Mouse (Mus musculus): ENCODE measurements around the gene Atp2c2. TPM values are rescaled to one million over a fixed set of nuclear protein-coding genes. Genes with fewer than 3 reads are reported as not detected.
A peak's percentile ranks its signal among the peaks of the same experiment; 100 is the strongest.

The Atp2c2 gene
- polyA plus RNA-seq, 1 experiment from 2014 or later, result 1.5 TPM

- no peak for DNase-seq (ENCODE audit: low spot score)
- 32% methylated on average over 9 of the region's 9 CpGs for WGBS
- Histone ChIP-seq H3K4me1 (peaks cover 39% of the 10 kb centered on the region), H3K4me3 (no peak overlapping the region), H3K9me3 (no peaks in the 10 kb centered on the region), H3K27ac (peak overlapping the region; percentile 75), H3K36me3 (no peaks in the 10 kb centered on the region), H3K27me3 (ENCODE audit: insufficient read depth, poor library complexity, severe bottlenecking) (peaks cover 44% of the 10 kb centered on the region)
Measured at GRCm38 (mm10) chr8:119784141-119784574, 84.3 kb downstream of the Atp2c2 start.

DNA sequence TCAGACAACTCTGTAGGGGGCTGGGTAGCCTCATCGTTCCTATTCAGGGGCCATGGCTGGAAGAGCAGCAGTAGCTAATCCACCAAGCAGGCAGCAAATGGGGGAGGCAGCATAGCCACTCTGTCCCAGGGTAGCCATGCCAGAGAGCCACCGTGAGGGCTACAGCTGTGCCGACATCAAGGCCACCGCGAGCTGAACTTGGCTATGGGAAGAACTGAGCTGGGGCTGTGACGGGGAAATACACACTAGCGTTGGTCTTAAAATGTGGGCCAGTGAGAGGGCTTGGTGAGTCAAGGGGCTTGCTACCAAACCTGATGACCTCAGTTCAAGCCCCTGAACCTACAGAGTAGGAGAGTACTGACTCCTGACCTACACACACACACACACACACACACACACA lies 84.9 kb downstream of the Atp2c2 start:
- DNase-seq (ENCODE audit: low spot score), result no peak
- 63% methylated on average over 7 of the region's 7 CpGs for WGBS
- Histone ChIP-seq H3K4me3 (no peak overlapping the region), H3K27ac (0 out of 2 replicates have a peak overlapping the region, but pooled peaks have one; percentile 75), H3K4me1 (peaks cover 34% of the 10 kb centered on the region), H3K36me3 (no peaks in the 10 kb centered on the region), H3K27me3 (ENCODE audit: insufficient read depth, poor library complexity, severe bottlenecking) (peaks cover 47% of the 10 kb centered on the region), H3K9me3 (no peaks in the 10 kb centered on the region)

- Histone ChIP-seq H3K4me3 (no peak overlapping the region), H3K4me1 (peaks cover 37% of the 10 kb centered on the region), H3K27ac (no peak overlapping the region; the same call in 1 of the 2 replicates), H3K9me3 (no peaks in the 10 kb centered on the region), H3K36me3 (no peaks in the 10 kb centered on the region), H3K27me3 (ENCODE audit: insufficient read depth, poor library complexity, severe bottlenecking) (peaks cover 38% of the 10 kb centered on the region)
- WGBS, result 66% methylated on average over 18 of the region's 18 CpGs
- no peak for DNase-seq (ENCODE audit: low spot score)
Measured at GRCm38 (mm10) chr8:119785764-119786405, 86.1 kb downstream of the Atp2c2 start.

- no peak for DNase-seq (ENCODE audit: low spot score)
- H3K27ac ChIP-seq, result no peak overlapping the region
- H3K36me3 ChIP-seq, result no peaks in the 10 kb centered on the region
- H3K4me3 ChIP-seq, result no peak overlapping the region
- no peaks in the 10 kb centered on the region for H3K9me3 ChIP-seq
- 39% methylated on average over 3 of the region's 3 CpGs for WGBS
- peaks cover 34% of the 10 kb centered on the region for H3K27me3 ChIP-seq (ENCODE audit: insufficient read depth, poor library complexity, severe bottlenecking)
- H3K4me1 ChIP-seq, result peaks cover 47% of the 10 kb centered on the region
Measured at GRCm38 (mm10) chr8:119786871-119787270, 87.1 kb downstream of the Atp2c2 start.

DNA sequence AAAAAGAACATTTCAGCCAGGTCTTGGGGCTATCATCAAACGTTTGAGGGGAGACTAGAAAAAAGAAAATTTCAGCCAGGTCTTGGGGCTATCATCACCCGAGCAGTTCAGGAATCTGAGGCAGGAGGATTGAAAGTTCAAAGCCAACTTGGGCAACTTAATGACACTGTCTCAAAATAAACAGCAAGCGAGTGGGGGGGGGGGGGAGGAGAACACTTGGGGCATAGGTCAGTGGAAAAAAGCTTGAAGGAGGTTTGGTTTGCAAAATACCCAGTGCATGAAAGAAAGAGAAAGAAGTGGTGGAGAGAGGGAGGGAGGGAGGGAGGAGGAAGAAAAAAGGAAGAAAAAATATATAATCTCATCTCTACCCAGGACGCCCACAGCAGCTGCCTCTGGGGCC lies 87.5 kb downstream of the Atp2c2 start:
- Histone ChIP-seq H3K36me3 (no peaks in the 10 kb centered on the region), H3K4me3 (no peak overlapping the region), H3K4me1 (peaks cover 52% of the 10 kb centered on the region), H3K27me3 (ENCODE audit: insufficient read depth, poor library complexity, severe bottlenecking) (peaks cover 34% of the 10 kb centered on the region), H3K27ac (no peak overlapping the region), H3K9me3 (no peaks in the 10 kb centered on the region)
- DNase-seq (ENCODE audit: low spot score), result no peak
- 49% methylated on average over 4 of the region's 4 CpGs for WGBS

- H3K27me3 ChIP-seq (ENCODE audit: insufficient read depth, poor library complexity, severe bottlenecking), result peaks cover 30% of the 10 kb centered on the region
- no peak overlapping the region for H3K4me3 ChIP-seq
- DNase-seq (ENCODE audit: low spot score), result no peak
- H3K36me3 ChIP-seq, result no peaks in the 10 kb centered on the region
- 0 out of 2 replicates have a peak overlapping the region, but pooled peaks have one; percentile 5 for H3K27ac ChIP-seq
- peaks cover 50% of the 10 kb centered on the region for H3K4me1 ChIP-seq
- no peaks in the 10 kb centered on the region for H3K9me3 ChIP-seq
- 74% methylated on average over 9 of the region's 9 CpGs for WGBS
Measured at GRCm38 (mm10) chr8:119788607-119789381, 89.0 kb downstream of the Atp2c2 start.

- DNase-seq (ENCODE audit: low spot score), result no peak
- Histone ChIP-seq H3K4me3 (no peak overlapping the region), H3K9me3 (no peaks in the 10 kb centered on the region), H3K36me3 (no peaks in the 10 kb centered on the region), H3K4me1 (peaks cover 42% of the 10 kb centered on the region), H3K27me3 (ENCODE audit: insufficient read depth, poor library complexity, severe bottlenecking) (peaks cover 22% of the 10 kb centered on the region), H3K27ac (no peak overlapping the region)
- 87% methylated on average over 7 of the region's 7 CpGs for WGBS
Measured at GRCm38 (mm10) chr8:119789581-119789980, 89.8 kb downstream of the Atp2c2 start.

GRCm38 (mm10) chr8:119791804-119792704 lies 92.2 kb downstream of the Atp2c2 start:
- H3K4me1 ChIP-seq, result peaks cover 30% of the 10 kb centered on the region
- DNase-seq (ENCODE audit: low spot score), result peak; percentile 84
- H3K27me3 ChIP-seq (ENCODE audit: insufficient read depth, poor library complexity, severe bottlenecking), result peaks cover 9% of the 10 kb centered on the region; the same call in 1 of the 2 replicates
- peak overlapping the region; percentile 80 for H3K27ac ChIP-seq
- H3K4me3 ChIP-seq, result no peak overlapping the region
- no peaks in the 10 kb centered on the region for H3K36me3 ChIP-seq
- 35% methylated on average over 16 of the region's 16 CpGs for WGBS
- no peaks in the 10 kb centered on the region for H3K9me3 ChIP-seq

GRCm38 (mm10) chr8:119794689-119795088 lies 94.9 kb downstream of the Atp2c2 start:
- WGBS, result 45% methylated on average over 7 of the region's 7 CpGs
- Histone ChIP-seq H3K4me3 (no peak overlapping the region), H3K9me3 (no peaks in the 10 kb centered on the region), H3K27ac (no peak overlapping the region), H3K36me3 (no peaks in the 10 kb centered on the region), H3K4me1 (peaks cover 41% of the 10 kb centered on the region), H3K27me3 (ENCODE audit: insufficient read depth, poor library complexity, severe bottlenecking) (peaks cover under 1% of the 10 kb centered on the region; the same call in 1 of the 2 replicates)
- DNase-seq (ENCODE audit: low spot score), result no peak

GRCm38 (mm10) chr8:119795651-119796050 lies 95.8 kb downstream of the Atp2c2 start:
- Histone ChIP-seq H3K27me3 (ENCODE audit: insufficient read depth, poor library complexity, severe bottlenecking) (peaks cover 10% of the 10 kb centered on the region; the same call in 1 of the 2 replicates), H3K4me1 (peaks cover 37% of the 10 kb centered on the region), H3K9me3 (no peaks in the 10 kb centered on the region), H3K36me3 (no peaks in the 10 kb centered on the region), H3K4me3 (no peak overlapping the region), H3K27ac (no peak overlapping the region)
- 76% methylated on average over 3 of the region's 3 CpGs for WGBS
- no peak for DNase-seq (ENCODE audit: low spot score)

- Histone ChIP-seq H3K27me3 (ENCODE audit: insufficient read depth, poor library complexity, severe bottlenecking) (peaks cover 19% of the 10 kb centered on the region; the same call in 1 of the 2 replicates), H3K36me3 (no peaks in the 10 kb centered on the region), H3K27ac (peak overlapping the region; percentile 74), H3K4me1 (peaks cover 21% of the 10 kb centered on the region), H3K9me3 (no peaks in the 10 kb centered on the region), H3K4me3 (peak overlapping the region; percentile 39; the same call in 1 of the 2 replicates)
- WGBS, result 11% methylated on average over 15 of the region's 15 CpGs
- no peak for DNase-seq (ENCODE audit: low spot score)
Measured at GRCm38 (mm10) chr8:119798170-119798964, 98.6 kb downstream of the Atp2c2 start.

GRCm38 (mm10) chr8:119798965-119799264 lies 99.1 kb downstream of the Atp2c2 start:
- Histone ChIP-seq H3K4me1 (peaks cover 21% of the 10 kb centered on the region), H3K9me3 (no peaks in the 10 kb centered on the region), H3K27me3 (ENCODE audit: insufficient read depth, poor library complexity, severe bottlenecking) (peaks cover 23% of the 10 kb centered on the region; the same call in 1 of the 2 replicates), H3K27ac (peak overlapping the region; percentile 74), H3K36me3 (no peaks in the 10 kb centered on the region), H3K4me3 (peak overlapping the region; percentile 39; the same call in 1 of the 2 replicates)
- DNase-seq (ENCODE audit: low spot score), result no peak
- 50% methylated on average over 2 of the region's 2 CpGs for WGBS
